Mouse (Mus musculus): ENCODE measurements around the gene Gm17660.

DNA sequence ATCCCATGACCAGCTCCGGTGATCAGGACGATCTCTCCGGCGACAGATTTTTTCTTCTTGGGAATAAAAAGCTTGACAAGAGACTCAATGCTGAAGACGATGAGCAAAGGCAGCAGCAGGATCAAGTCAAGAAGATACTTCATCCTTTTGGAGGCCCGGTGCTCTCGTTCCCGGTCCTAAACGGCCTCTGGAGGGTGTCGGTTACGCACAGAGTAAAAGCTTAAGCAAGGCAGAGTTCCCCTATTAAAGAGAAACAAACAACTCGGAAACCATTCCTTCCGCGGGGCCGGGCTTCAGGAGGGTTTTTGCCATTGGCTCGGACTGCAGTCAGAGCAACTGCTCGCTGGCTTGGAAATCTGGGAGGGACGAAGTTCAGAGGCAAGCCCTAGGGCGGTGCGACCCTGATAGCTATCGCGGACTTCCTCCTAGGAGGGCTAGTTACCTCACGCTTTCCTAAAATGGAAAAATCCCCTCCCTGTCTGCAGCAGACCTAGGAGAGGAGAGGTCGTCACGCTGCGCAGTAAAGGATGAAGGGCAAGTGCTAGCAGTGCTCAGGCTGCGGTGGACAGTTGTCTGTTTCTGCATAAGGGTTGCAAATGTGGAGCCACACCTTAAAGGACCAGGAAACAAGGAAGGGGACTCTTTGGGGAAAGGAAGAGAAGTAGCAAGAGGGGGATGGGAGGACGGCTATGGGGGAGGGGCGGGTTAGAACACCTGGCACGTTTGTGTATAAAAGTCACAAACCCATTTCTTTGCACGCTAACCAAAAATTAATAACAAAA, 55.6 kb downstream of the Gm17660 start, which contains the start of gene Hsd17b11:
- no peak for TF ChIP-seq GATA1 (IDR thresholded peaks at IDR 0.05; ENCODE audit: borderline replicate concordance, low read length)
- no peak for TF ChIP-seq FLI1 (IDR thresholded peaks at IDR 0.05; ENCODE audit: low read length)

Measured in megakaryocyte, embryonic 14.5 days (primary cell).